Mouse (Mus musculus) C2C12 (cell line): ENCODE results near the gene Hoxb3.

Experiments
- CEBPB ChIP-seq: IDR thresholded peaks from one replicate; pipeline ENCODE4 v1.6.1; 2011; ENCODE audit warnings: low read depth, mild to moderate bottlenecking, control low read depth, moderate library complexity
- CTCF ChIP-seq: IDR thresholded peaks from one replicate; pipeline ENCODE4 v1.5.1; 2011; ENCODE audit not compliant: control insufficient read depth, insufficient read depth, insufficient read length
- MAX ChIP-seq: IDR thresholded peaks from one replicate; pipeline ENCODE4 v1.6.1; 2011; ENCODE audit warnings: mild to moderate bottlenecking, control low read depth
- MYOD1 ChIP-seq: IDR thresholded peaks from one replicate; pipeline ENCODE4 v1.6.1; 2011; ENCODE audit warnings: low read depth; ENCODE audit not compliant: control insufficient read depth, insufficient read length
- USF1 ChIP-seq: IDR thresholded peaks from one replicate; pipeline ENCODE4 v1.6.1; 2011; ENCODE audit warnings: low read depth, mild to moderate bottlenecking, control low read depth, moderate library complexity

DNA sequence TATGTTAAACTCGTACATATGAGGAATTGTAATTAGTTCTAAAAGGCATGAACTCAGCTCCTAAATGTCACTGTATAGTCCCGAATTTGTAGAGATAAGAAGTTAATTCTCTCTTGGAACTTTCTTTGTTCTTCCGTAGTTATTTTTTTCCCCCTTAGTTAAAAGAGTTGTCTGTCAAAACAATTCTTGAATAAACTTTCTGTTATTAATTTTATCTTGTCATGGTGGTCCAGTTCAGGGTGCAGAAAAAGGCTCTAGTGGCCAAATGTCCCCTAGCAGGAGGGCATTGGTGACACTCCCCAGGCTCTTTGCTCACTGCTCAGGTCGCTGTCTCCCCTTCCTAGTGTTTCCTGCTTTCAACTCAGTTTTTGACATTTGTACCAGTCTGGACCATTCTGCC is 24.6 kb downstream of the Hoxb3 start:
- no peak for TF ChIP-seq USF1
- no peak for TF ChIP-seq CTCF
- no peak for TF ChIP-seq MYOD1
- no peak for TF ChIP-seq CEBPB
- no peak for TF ChIP-seq MAX
